Mouse (Mus musculus) retina, postnatal 7 days (tissue): ENCODE results near the gene Gm20388.

Experiments
- DNase-seq: peaks from one replicate; pipeline ENCODE4 v3.0.0-alpha.2; 2012; ENCODE audit warnings: low read depth, low spot score

Gene Gm20388

GRCm38 (mm10) chr8:121216441-121216949, 1305.9 kb downstream of the Gm20388 start:
- no peak for DNase-seq

- DNase-seq = no peak
Observed at GRCm38 (mm10) chr8:121218486-121218885, 1307.8 kb downstream of the Gm20388 start.

DNA sequence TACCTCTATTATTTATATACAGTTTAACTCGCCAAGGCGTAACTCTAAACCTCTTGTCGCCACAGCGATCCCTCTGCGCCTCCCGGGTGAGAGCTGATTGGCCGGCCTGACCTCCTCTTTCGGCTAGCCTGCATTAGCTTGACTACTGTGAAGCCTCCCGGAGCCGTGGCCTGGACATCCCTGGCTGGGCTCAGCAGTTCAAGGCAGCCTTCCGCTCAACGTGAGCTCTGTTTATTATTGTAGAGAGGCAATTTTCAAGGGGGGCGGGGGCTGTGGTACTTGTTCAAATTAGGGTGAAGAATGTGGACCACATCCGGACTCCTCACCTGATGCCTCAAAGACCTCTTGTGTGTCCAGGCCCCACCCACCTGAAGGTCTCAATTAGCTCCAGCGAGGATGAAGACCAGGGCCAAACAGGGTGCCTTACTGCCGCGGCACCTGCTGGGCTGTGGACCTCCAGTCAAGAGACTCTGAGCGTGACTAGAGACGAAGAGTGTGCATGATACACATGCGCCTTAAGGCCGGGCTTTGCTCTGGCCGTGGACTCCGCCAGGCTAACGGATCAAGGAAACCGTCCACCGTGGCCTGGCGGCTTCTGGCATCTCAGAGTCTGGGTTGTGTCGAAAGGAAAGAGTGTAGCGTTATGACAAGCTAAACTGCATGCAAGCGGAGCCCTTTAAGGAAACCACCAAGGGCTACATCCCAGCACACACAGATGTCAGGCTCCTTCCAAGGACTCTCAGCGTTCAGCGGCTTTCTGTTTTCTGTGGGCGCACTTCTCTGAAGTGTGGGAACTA, 1309.7 kb downstream of the Gm20388 start:
- no peak for DNase-seq

- no peak for DNase-seq
Observed at GRCm38 (mm10) chr8:121224709-121225108, 1314.1 kb downstream of the Gm20388 start.

- DNase-seq = no peak
Observed at GRCm38 (mm10) chr8:121227756-121228155, 1317.1 kb downstream of the Gm20388 start.

DNA sequence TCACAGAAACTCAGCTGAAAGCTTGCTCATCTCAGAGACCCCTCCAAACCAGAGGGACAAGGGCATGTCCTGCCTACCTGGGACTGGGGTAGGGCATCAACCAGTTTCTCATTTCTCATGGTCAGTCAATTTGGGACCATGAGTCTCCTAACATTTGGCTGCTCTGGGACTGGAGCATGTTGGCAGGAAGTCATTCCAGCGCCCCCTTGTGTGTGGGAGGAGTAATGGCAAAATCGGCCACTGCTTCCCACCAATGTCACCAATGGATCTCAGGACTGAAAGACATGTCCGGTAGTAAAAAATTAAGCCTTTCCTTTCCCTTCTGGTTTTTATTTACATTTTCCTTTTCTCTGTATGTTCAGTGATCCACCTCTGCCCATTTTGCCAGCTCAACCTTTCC, 1318.3 kb downstream of the Gm20388 start:
- no peak for DNase-seq

- DNase-seq = no peak
Observed at GRCm38 (mm10) chr8:121229550-121229949, 1318.9 kb downstream of the Gm20388 start.

GRCm38 (mm10) chr8:121233196-121233595, 1322.6 kb downstream of the Gm20388 start:
- peak; percentile 66 for DNase-seq

DNA sequence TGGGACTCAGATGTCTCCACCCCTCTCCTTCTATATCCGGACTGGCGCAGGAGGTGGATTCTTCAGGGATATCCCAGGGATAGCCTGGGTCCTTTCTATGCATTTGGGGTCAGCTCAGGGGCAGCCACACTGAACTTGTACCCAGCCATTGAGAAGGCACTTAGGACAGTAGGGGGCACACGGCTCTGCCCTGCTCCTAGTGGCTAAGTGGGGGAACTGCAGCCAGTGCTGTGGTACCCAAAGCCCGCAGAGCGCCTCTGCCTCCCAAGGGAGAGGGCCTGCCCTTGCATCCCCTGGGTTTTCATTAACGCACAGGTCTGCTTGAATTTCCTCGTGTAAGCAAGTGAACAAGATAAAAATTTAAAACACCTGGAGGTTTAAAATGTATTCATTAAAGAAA, 1324.3 kb downstream of the Gm20388 start:
- DNase-seq = no peak

DNA sequence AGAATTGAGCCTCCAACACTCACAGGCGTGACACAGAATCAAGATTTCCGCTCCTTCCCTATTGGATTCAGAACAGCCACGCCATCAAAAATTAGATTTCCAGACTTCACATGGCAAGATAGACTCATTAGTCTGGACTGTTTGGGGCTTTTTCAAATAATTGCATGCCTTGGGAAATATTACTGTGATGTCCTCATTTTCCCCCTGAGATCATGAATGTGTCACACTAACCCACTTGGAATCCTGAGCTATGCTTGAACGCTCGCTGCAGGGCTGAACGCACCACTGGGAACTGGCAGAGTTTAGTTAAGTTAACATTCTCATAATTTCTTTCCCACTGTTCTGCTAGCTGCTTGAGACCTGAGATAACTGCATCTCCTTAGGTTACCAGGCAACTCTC, 1329.0 kb downstream of the Gm20388 start:
- no peak for DNase-seq

GRCm38 (mm10) chr8:121241761-121242552, 1331.3 kb downstream of the Gm20388 start:
- peak; percentile 44 for DNase-seq

DNA sequence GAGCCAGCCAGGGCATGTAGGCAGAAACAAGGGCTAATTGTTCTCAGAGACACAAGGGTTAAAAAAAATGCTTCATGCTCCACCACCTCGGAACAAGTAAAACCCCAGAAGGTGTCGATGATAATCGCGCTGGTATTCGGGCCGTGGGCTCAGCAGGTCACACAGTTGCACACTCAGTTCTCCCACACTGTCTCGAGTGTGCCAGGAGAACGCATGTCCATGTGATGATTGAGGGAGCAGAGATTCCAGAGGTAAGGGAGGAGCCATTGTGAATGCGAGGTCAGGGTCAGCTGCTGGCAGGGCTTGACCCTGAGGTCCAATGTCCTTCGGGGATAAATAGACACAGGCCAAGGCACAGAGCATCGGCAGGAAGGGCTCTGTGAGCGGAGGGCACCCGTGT, 1332.0 kb downstream of the Gm20388 start:
- DNase-seq = no peak

DNA sequence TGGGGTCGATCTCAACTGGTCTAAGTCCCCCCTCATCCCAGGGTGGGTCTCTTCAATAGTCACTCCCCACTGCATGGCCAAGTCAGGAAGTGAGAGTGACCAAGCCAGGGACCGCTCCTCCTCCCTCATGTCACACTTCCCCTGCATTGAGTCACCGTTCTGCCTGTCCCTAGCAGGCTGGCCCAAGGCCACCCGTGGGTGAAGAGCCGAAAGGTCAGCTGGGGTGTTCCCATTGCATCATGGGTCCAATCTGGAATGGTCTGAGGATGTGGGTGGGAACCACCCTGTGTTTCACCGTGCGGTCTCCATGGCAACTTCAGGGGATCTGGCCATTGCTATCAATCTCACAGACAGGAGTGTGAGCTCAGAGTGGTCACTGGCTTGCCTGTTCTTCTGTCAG, 1338.2 kb downstream of the Gm20388 start:
- DNase-seq = no peak

GRCm38 (mm10) chr8:121249433-121249832, 1338.8 kb downstream of the Gm20388 start:
- DNase-seq = no peak

DNA sequence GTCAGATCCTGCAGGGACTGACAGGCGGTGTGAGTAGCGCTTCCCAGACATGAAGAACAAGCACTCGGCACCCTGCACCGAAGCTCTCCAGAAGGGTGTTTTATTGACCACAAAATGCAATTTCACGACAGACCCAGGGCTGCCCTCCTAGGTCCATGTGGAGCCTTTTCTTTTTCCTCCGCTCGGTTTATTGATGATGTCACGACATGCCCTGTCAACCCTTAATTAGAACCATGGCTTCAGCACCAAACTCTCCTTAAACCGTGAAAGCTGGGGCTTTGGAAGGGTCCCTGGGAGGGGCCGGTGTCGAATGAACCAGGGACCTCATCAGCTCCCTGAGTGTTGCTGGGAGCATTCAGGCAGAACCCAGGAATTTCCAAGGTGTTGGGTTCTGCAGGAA, 1340.4 kb downstream of the Gm20388 start:
- no peak for DNase-seq

DNA sequence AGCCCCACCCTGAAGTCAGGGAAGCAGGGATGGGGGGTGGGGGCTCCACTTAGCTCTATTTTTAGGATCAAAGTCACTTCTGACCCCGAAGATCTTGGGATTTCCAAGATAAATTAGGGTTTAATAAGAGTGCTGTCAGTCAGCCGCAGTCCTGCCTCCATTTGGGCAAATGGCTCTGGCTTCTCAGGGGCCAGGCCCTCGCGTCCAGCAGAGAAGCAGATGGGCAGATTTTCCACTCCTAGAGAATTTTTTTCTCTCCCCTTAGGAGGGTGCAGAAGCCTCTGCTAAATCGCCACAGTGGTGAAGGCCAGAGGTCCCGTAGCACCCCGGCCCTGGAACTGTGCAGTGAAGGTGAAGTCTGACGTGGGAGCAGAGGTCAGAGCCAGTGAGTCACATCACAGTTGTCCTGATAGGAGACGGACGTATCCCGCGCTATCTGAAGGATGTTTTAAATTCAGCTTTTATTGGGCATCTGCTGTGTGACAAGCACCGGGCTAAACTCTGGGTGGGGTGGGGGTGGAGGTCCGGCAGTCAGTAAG, 1345.2 kb downstream of the Gm20388 start:
- no peak for DNase-seq

GRCm38 (mm10) chr8:121258126-121258792, 1347.6 kb downstream of the Gm20388 start:
- no peak for DNase-seq

DNA sequence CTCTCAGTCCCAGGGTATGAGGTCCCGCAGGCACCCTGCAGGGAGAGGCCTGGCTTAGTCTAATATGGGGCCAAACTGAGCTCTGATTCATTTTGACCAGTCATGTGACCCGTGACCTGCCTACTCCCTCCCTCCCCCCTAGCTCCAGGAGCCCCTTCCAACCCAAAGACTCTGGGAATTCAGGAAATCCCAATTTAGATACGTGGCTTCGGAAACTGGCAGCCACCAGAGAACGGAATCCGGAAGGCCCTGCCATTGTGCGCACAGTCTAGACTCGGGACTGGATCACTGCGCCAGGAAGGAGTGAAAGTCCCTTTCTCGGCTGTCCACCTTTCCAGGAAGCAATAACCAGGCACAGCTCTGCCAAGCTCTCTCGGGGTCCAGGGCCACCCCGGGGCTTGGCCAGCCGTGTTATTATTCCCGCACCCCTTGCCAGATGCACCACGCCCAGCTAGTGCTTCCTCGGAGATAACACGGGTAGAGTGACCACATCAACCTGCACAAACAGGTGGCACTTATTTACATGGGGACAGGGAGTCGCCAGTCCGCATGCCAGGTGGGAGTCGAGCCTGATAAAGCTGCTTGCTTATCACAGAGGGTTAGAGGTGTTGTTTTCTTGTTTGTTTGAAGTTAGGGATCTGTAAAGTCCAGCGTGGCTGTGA, 1352.2 kb downstream of the Gm20388 start:
- DNase-seq = no peak

GRCm38 (mm10) chr8:121263390-121263775, 1352.7 kb downstream of the Gm20388 start:
- no peak for DNase-seq

DNA sequence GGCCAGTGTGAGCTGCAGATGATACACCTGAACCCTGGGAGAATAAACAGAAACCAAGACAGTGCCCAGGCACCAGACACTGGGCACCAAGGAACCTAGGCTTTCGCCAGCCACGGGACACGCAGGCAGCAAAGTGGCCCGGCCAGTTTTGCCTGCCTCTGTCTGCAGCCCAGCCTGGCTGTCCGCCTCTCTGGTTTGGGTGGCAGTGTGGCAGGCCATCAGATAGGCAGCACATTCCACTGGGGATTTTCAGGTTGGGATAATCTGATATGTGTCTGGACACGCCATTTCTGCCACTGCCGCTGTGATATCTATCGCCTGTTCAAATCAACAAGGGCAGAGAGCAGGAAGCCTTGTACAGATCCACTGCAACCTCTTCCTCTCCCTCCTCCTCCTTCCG, 1353.6 kb downstream of the Gm20388 start:
- DNase-seq = no peak

- no peak for DNase-seq
Observed at GRCm38 (mm10) chr8:121271542-121271941, 1360.9 kb downstream of the Gm20388 start.
